Mouse (Mus musculus) CH12F3 (cell line): Measurements from ENCODE around the gene Proser1.

Experiments
- in situ Hi-C: fragments of 300-500 bp; cut with MboI; formaldehyde crosslinking; loops from 2 replicates; pipeline ENCODE4 v1.14.3; 2020; ENCODE audit warnings: low sequenced_read_pairs

The Proser1 gene

DNA sequence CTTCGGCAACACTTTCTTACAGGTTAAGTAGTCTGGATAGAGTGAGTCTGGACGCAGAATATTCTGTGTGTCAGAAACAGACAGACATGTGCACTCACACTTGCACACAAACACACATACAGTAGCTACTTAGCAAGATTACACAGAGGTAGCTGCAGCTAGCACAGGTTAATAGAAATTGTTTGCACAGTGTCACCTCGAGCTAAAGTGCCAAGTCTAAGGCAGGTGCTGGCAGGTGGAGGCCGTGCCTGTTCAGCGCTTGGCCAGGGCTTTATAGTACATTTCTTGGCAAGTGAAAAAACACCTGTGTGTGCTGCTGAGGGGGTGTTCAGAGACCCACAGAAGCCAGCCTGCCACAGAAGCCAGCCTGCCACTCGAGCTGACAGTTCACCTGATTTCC, 66.8 kb downstream of the Proser1 start:
- in situ Hi-C loops = no loop called here
